Mouse (Mus musculus): ENCODE results near the gene Ccdc43.
A peak's percentile ranks its signal among the peaks of the same experiment; 100 is the strongest.
"Not testable (repeated sequence)": the region's sequence is repeated elsewhere in the genome, so short reads cannot be mapped to it uniquely, and the experiment has no call there.

The Ccdc43 gene

DNA sequence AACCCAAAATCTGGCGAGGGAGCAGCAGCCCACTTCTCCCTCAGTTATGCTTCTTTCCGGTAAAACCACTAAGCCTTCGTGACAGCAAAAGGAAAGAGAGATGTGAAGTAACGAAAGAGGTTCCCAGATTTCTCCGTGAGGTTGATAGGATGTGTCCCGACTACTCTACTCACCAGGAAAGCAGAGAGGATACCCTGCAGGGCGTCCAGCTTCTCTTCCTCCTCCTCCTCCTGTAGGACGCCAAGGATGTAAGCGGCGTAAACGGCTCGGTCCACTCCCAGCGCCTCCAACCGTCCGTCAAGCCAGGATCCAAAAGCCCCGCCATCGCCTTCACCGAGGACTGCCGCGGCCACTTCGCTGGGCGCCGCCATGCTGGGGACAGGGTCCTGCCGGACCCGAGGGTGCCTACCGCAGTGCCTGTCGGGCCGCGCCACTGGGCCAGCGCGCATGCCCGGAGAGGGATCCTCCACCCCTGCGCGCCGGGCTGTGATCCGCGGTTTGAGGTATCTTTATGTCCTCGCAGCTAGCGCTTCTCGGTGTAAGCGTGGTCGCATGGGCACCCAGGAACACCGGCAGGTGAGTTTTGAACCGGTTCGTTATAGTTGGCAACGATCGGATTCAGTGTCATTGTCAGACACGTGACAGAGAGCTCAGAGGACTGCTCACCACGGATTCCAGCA lies at the start of gene Ccdc43:
Gene Ccdc43 (minus strand): TSS at position 445 of the 680 bp plus-strand sequence.
- DNase-seq (ENCODE audit: low spot score in 2 of 2) = peak; percentile 85 to 91

DNA sequence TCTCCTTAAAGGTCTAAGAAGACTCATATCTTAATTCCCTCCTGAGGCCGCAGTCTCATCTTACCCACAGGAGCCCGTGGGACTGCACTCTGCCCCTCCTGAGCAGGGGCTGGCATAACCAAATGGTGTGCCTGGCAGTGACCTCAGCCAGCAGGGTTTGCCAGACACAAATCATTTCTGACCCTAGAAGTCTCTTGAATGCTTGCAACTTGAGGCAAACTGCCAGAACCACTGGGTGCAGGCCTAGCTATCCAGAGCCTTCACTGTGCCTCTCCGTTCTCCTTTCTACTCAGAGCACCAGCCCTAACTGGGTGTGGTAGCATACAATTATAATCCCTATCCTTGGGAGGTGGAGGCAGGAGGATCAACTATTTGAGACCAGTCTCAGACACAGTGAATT lies 47.2 kb upstream of the Ccdc43 start:
- DNase-seq (ENCODE audit: low spot score in 2 of 2) = no peak

DNA sequence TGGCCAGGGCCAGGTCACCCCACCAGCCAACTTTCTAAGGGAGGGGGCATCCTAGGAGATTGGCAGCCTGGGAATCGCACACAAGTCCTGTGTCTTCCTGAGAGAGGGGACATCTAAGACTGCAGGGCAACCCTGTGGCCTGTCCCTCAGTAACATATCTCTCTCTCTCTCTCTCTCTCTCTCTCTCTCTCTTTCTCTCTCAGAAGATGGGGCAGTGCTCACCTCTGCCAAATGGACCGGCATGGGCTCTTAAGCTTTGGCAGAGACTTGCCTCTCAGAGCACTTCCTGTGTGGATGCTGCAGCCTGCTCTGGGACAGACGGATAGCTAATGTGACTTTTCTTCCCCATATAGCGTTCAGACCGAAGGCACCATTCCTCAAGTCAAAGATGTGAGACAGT lies 45.3 kb upstream of the Ccdc43 start:
- no peak for DNase-seq (ENCODE audit: low spot score in 2 of 2)

DNA sequence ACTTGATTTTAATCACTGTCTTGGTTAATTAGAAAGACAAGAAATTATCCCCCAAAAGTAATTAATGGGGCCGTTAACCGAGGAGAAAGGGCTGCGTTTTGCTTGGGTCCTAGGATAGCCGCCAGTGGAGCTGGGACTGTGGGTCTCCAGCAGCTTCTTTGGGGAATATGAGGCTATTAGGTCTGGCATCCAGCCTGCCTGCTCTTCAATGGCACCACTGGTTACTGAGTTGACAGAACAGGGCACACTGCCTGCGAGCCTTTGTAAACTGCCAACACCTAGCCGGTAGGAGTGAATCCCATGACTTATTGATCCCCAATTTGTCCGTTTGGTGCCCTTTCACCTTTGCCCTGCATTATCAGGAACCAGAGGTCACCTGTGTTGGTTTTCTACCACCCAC lies 44.5 kb upstream of the Ccdc43 start:
- no peak for DNase-seq (ENCODE audit: low spot score in 2 of 2)

DNA sequence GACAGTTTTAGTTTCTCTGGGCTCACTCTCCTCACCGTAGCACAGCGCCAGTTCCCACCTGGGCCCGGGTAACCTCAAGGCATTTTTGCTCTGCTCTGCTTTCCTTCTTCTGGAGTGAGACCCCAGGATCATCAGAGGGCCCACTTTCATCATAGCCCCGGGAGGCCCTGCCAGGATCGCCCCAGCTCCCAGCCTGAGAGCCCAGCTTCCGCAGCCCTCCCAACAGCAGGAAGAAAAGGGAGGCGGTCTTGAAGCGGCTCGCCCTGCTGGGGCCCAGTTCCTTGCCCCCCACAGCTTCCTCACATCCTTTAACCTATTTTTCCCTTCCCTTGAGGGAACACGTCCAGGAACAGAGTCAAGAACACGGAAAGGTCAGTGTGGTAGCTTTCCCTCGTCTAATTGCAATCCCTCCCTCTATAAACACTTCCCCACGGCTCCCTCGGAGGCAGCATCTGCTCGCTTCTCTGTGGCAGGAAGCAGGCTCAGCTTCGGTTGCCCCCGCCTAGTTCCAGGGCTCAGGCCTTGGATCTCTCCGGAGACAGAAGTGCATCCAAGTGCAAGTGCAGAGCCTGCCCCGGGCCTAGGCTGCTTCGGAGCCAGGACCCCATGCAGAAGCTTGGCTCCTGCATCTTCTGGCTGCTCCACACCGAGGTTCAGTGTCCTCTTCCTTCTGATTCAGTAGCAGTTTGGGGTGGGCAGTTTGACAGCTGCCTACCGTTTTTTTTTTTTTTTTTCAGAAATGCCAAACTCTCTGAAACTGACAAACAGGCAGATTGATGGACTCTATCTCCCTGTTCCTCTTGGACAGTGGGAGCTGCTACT lies 43.8 kb upstream of the Ccdc43 start:
- peak in 1 of 2 experiments; percentile 49 for DNase-seq (ENCODE audit: low spot score in 2 of 2)

DNA sequence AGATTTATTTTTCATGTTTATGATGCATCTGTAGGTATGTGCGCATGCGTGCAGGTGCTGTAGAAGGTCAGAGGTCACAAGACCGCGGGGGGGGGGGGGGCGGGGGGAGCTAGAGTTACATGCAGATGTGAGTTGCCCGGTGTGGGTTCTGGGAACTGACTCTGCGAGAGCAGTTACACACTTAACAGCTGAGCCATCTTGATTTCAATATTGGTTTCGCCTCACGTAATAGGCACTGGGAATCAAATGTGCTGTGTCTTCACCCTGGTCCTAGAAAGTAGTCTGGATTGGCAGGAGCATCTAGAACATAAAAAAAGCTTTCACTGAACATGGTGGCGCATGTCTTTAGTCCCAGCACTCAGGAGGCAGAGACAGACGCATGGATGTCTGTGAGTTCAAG lies 43.1 kb upstream of the Ccdc43 start:
- no peak for DNase-seq (ENCODE audit: low spot score in 2 of 2)

DNA sequence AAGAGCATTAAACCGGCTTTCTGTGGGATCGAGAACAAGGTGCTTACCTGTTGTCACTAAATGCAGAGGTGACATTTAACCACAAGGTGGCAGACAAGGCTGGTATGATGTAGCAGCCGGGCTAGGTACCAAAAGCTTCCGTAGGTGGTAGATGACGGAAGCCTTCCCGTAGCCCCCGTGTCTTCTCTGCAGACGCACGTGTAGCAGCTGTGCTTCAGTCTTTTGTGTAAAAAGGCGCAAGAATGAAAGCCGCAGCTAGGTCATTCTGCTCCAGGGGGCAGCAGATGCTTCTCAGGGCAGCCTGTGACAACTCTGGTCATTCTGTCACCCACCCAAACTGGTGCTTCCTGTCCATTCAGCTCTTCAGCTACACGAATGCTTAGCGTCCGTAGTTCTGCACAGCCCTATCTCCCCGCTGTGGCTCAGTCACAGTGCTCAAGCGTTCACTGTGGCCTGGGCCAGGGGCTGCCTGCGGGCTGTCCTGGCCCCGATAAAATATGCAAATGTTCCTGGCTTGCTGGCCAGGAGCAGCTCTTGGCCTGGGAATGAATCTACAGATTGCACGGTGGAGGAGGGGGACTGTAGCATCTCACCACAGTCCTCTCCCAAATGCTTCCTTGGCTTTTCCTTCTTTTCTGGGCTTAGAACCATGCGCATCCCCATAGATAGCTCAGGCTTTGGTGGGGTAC lies 41.8 kb upstream of the Ccdc43 start:
- DNase-seq (ENCODE audit: low spot score in 2 of 2) = peak; percentile 76 to 83

DNA sequence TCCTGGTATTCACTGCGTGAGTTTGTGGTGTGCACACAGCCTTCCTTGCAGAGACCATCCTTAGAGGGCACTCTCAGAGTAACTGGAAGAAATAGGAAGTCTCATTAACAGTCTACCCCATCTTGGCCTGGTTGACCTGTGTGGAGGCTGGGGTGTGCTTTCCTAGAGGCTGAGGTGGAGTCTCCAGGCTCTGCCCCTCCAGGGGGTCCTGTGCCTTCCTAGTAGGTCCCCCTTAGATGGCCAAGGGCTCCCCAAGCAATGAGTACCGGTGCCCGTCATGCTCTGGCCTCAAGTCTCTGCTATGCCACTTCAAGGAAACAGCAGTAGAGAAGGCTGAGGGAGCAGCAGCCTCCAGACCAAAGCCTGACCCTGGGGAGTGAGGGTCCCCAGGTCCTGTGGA lies 40.5 kb upstream of the Ccdc43 start:
- no peak for DNase-seq (ENCODE audit: low spot score in 2 of 2)

DNA sequence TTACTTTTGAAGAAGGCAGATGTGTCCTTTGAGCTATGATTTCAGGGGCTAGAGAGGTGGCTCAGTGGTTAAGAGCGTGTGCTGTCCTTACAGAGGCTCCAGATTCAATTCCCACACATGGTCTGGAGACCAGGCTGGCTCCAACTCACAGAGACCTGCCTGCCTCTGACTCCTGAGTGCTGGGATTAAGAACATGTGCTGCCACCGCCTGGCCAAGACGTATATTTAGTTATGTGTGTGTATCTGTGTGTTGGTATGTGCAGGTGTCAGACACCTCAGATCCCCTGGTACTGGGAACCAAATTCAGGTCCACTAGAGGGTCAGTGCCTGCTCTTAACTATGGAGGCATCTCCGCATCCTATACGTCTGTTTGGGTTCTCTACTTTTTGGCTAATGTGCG lies 37.4 kb upstream of the Ccdc43 start:
- no peak for DNase-seq (ENCODE audit: low spot score in 2 of 2)

DNA sequence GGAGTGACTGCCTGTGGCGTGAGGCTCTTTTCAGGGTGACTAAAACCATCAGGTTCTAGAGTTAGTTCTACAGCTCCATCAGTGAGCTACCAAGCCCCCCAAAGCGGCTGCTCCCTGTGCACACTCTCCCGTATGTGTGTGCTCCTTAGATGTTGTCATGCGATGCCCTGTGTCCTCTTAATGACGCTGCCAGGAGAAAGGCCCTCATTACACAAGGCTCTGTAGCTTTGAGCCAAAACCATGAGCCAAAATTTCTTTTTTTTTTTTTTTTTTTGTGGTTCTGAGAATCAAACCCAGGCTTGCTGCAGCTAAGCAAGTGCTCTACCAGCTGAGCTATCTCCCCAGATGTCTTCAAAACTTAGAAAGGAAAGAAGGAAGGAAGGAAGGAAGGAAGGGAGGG lies 35.6 kb upstream of the Ccdc43 start:
- DNase-seq (ENCODE audit: low spot score in 2 of 2) = no peak

DNA sequence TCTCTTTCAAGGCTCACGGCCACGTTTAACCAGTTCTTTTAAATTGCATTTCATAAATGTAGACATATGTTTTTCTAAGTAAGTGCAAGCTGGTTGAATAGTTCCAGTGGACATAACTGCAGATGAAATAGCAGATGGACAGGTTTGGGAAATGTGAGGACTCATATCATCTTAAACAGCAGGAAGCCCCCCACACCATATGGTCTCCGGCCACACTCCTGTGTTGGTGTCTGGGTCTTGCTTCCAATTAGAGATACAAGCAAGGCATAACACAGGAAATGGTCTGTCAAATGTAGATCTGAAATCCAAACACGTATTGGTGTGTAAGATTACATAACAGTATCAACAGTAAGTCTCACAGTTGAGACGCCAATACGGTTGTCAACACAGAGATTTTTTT lies 33.8 kb upstream of the Ccdc43 start:
- no peak for DNase-seq (ENCODE audit: low spot score in 2 of 2)

DNA sequence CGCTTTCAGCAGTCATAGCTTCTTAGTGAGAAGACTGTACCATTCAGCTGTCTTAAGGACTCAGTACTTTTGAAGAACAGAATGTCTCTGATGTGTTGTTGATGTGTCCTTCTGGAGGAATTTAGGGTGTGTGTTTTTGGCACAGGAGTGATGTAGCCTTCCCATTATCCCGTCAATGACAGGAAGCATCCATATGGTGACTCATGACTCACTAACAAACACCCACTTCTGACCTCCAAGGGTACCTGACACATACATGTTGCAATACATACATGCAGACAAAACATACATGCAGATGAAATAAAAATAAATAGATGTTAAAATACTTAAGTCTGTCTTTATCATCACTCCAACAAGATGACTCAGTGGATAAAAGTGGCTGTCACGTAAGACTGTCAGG lies 32.3 kb upstream of the Ccdc43 start:
- no peak for DNase-seq (ENCODE audit: low spot score in 2 of 2)

DNA sequence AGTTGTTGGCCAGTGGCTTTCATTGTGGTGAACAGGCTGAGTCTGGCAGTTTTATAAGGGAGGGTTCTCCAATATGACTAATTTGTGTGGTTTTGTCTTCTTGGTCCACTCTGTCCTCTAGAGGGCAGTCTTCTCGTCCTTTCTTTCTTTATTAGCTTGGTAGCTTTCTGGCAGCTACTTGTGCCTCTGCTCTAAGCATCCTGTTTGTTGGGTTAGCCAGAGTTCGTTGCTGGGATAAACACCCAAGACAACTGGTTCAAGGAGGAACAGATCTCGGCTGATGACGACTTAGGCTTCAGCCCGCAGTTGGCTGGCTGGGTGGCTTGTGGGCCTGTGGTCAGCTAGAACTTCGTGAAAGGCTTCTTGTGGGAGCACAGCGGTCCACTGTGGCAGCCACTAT lies 31.0 kb upstream of the Ccdc43 start:
- peak; percentile 33 to 37 for DNase-seq (ENCODE audit: low spot score in 2 of 2)

DNA sequence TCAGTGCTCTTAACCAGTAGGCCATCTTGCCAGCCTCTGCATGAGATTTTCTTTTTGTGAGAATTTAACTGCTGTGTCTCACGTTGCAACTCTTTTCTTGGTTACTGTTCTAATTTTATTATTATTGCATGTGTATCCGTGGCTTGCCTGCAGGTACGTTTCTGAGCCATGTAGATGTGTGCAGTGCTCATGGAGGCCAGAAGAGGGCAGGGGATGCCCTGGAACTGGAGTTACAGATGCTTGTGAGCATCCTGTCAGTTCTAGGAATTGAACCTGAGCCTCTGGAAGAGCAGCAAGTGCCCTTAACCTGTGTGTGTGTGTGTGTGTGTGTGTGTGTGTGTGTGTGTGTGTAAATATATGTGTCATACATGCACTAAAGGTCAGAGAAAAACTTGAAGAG lies 28.0 kb upstream of the Ccdc43 start:
- DNase-seq (ENCODE audit: low spot score in 2 of 2) = peak in 1 of 2 experiments; percentile 30

DNA sequence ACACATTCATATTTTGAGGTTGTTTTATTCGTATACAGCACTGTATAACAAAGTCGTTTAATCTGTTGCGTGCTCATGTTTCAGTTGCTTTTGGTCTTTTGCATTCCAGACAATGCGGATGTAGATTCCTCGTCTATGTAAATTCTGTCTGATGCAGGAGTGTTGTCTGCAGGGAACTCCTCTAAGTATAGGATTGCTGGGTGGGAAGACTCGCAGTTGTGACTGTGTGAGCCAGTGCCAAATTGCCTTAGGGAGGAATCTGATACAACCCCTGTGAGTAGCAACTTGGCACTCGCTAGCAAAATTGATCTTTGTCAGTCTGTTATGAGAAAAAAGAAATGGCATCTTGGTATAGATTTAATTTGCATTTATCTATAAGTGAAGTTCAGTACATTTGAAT lies 18.6 kb upstream of the Ccdc43 start:
- DNase-seq (ENCODE audit: low spot score in 2 of 2) = no peak

DNA sequence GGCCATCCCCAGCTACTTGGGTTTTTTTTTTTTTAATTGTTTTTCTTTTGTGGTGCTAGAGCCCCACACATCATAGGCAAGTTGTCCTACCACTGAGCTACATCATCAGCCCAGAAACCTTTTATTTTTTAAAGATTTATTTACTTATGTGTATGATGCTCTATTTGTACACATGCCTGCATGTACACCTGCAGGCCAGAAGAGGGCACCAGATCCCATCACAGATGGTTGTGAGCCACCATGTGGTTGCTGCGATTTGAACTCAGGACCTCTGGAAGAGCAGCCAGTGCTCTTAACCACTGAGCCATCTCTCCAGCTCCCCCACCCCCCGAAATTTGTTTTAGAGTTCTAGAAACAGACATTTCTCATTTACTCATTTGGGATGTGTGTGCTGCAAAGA lies 17.0 kb upstream of the Ccdc43 start:
- not testable (repeated sequence) for DNase-seq (ENCODE audit: low spot score in 2 of 2)

DNA sequence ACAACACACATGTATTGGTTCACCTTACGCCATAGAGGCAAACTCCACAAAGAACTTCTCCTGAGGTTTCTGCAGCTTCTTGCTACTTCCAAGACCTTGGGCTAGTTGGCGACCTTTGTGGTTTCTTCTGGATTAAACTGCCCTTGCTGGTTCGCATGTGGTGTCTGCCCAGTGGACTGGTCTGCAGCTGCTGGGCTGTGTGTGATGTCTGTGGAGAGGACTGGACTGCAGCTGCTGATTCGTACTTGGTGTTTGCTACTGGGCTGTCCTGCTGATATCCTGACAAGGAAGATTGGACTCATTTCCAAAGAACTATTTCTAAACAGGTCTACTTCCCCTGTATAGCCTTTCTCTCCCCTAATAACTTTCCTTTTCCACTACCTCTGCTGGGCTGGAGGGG lies 14.8 kb upstream of the Ccdc43 start:
- DNase-seq (ENCODE audit: low spot score in 2 of 2) = no peak

DNA sequence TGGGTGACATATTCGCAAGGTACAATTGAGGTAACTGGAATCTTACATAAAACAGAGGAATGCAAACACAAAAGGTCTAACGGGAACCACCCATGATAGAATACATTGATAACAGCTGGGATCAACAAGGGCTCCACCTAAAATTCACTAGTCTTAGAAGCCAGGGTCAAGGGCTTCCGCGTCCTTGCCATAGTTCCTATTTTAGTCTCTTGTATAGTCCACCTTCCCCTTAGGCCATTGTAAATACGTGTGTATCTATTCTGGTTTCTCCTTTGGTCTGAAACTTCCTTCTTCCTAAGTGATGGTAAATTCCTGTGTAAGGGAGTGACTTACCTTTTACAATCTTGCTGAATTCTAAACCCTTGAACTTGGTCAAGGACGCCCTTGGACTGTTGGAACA lies 4.6 kb upstream of the Ccdc43 start:
- not testable (repeated sequence) for DNase-seq (ENCODE audit: low spot score in 2 of 2)

DNA sequence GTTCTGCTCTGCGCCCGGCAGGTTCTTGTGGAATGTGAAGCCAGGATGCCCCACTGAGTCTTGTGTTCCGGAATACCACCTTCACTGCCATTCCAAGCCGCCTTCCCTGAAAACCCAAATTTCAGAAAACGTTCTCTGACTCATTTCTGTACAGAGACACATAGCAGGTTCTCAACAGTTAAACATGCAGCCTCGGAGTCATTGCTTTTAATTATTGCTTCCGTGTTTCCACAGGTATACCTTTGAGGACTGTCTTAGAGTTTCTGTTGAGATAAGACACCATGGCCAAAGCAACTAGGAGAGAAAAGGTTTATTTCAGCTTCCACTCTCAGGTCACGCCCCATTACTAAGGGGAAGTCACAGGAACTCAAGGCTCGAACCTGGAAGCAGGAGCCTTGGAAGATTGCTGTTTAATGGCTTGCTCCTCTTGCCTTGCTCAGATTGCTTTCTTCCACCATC lies 465 bp upstream of the Ccdc43 start:
- DNase-seq (ENCODE audit: low spot score in 2 of 2) = no peak

DNA sequence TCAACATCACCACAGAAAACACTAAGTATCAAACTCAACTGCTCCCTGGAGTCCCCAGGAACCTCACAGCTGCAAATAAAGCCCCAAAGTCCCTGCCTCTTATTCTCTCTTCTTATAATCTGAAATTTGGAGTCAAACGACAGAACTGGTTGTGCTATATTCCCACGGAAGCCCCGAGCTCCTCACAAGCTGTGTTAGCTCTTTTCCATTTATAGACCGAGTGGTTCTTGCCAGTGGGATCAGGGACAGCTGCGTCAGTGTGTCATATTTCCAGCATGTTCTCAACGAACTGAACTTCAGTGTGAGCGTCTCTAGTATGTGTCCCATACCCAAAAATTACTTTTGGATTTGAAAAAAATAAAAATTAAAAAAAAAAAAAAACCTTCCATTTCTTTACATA lies 2.3 kb downstream of the Ccdc43 start:
- no peak for DNase-seq (ENCODE audit: low spot score in 2 of 2)

DNA sequence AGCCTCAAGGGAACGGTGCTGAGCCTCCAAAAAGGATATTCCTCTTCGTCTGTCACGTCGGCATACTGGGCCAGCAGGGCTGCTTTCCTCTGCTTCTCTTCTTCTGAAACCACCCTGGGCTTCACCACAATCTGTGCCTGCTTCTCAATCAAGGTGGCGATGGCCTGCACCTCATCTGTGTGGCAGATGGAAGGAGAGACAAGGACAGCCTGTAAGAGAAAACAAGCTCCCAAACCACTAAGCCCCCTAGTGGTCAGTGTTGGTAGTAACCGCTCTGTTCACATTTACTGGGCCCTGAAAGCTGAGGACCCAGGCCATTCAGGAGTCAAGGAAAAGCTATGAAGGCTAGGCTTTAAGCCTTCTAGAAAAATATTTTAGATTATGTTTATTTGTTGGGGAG lies 7.4 kb downstream of the Ccdc43 start:
- peak; percentile 77 to 81 for DNase-seq (ENCODE audit: low spot score in 2 of 2)

DNA sequence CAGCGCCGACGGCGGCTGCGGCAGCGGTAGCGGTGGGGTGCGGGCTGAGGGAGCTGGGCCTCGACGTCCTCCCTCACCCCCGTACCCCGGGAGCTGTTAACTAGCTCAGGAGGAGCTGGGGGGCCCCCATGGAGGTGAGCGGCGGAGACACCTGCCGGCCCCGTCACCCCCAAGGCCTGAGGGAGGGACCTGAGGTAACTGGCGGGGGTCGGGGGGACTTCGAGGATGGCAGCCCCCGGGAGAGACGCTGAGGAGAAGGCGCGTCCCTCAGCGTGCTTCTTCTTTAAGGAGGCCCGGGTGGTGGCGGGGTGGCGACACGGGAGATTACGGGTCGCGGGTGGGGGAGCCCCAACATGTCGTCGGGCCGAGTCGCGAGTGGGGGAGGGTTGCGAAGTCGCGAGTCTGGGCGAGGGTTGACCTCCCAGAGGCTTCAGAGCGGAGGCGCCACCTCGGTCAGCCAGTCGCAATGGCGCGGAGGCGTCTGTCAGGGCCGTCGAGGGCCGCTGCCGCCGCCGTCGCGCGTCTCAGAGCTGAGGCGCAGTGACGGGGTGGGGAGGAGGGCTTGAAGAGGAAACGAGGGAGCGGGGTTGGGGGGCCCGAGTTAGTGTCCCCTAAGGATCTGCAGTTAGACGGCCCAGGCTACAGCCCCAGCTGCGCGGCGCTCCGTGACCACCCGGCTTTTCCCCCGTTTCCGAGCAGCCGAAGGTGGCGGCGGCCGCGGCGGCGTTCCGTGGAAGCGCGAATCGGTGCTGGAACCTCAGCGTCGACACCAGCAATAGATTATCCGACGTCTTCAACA lies 31.7 kb downstream of the Ccdc43 start:
- DNase-seq (ENCODE audit: low spot score in 2 of 2) = no peak

Data from right cerebral cortex, adult 2 months (tissue).